Comparison of ENCODE assay signal across 19 mouse cellular contexts in genomic region chr5:120018126-120018525, GRCm38 (mm10).
DNase-seq lines count a peak whose midpoint lies in the region; ATAC-seq lines count a peak whose summit lies in the region.
"Had no signal": no experiment of that assay in that cellular context is flagged by ENCODE, and none has a peak within 500 bp of the region (broad histone marks: within the 10 kb centered on the region; RNA-seq: fewer than 3 reads in every experiment).

No protein-coding gene starts in this region.

- peak; percentile 95 for ATAC-seq in granulocyte monocyte progenitor cell, adult 5-6 weeks (replicated peaks; ENCODE audit: poor library complexity, severe bottlenecking)
- ATAC-seq in megakaryocyte, adult 5-6 weeks (ENCODE audit: poor library complexity, severe bottlenecking), result peak; percentile 87
- ATAC-seq: forebrain, embryonic 14.5 days; forebrain, embryonic 16.5 days had no signal

- peak; percentile 23 for DNase-seq in c-Kit-positive CD71-negative TER-119-negative erythroid progenitor cells, embryonic 14.5 days (ENCODE audit: low read depth)
- peak; percentile 8 to 18 for DNase-seq in natural killer cell, adult 2 months (ENCODE audit: low spot score in 2 of 2)
- no peak for DNase-seq in kidney, postnatal 25 days
- no peak for DNase-seq in B cell, adult 2 months
- DNase-seq in adrenal gland, adult 8-10 months, result no peak
- DNase-seq in layer of hippocampus, postnatal 10 days (ENCODE audit: low spot score in 2 of 2), result no peak
- DNase-seq: adrenal gland, adult 2 months; adrenal gland, postnatal 14 days; adrenal gland, postnatal 36 days; cerebellum, adult 11 months; cerebellum, adult 18-20 months; cerebellum, adult 8-10 months; cerebellum, adult 9-11 months; cerebellum, postnatal 14 days; cerebellum, postnatal 36 days had no signal

Comparison
In these comparisons a context has a peak if more than half of its experiments do, and no peak if none do; other contexts are left out.
1. DNase-seq: peak in c-Kit-positive CD71-negative TER-119-negative erythroid progenitor cells, embryonic 14.5 days (single experiment) and natural killer cell, adult 2 months (2 of 2); none in kidney, postnatal 25 days (0 of 2), B cell, adult 2 months (0 of 2), adrenal gland, adult 8-10 months (single experiment) and layer of hippocampus, postnatal 10 days (0 of 2).